Mouse (Mus musculus) v-Abl transformed pro-B cells (cell line): ENCODE results near the gene Speer2.

Experiments used
- in situ Hi-C, 2 experiments: fragments of 400-800 bp; cut with MboI; formaldehyde crosslinking; loops; one replicate each; pipeline ENCODE4 v1.15.1; 2025; ENCODE audit not compliant: unreplicated experiment in 2 of 2

Gene Speer2

GRCm38 (mm10) chr16:69863644-69864043, at the start of gene Speer2:
Gene Speer2, minus strand, starts transcription at chr16:69863744.
- in situ Hi-C loops: no loop called here

GRCm38 (mm10) chr16:69904303-69904702, 40.8 kb upstream of the Speer2 start:
- in situ Hi-C loops: no loop called here

- in situ Hi-C loops: no loop called here
Observed at GRCm38 (mm10) chr16:69880712-69881111, 17.2 kb upstream of the Speer2 start.

GRCm38 (mm10) chr16:69836628-69837027, 26.9 kb downstream of the Speer2 start:
- in situ Hi-C loops: no loop called here

- in situ Hi-C loops: no loop called here
Observed at GRCm38 (mm10) chr16:69813652-69814051, 49.9 kb downstream of the Speer2 start.
